Mouse (Mus musculus): ENCODE measurements around the gene Cacnb4. TPM values are rescaled to one million over a fixed set of nuclear protein-coding genes. Genes with fewer than 3 reads are reported as not detected.
A peak's percentile ranks its signal among the peaks of the same experiment; 100 is the strongest.

The Cacnb4 gene
- polyA plus RNA-seq, 1 experiment from 2014 or later, result 10.7 TPM

DNA sequence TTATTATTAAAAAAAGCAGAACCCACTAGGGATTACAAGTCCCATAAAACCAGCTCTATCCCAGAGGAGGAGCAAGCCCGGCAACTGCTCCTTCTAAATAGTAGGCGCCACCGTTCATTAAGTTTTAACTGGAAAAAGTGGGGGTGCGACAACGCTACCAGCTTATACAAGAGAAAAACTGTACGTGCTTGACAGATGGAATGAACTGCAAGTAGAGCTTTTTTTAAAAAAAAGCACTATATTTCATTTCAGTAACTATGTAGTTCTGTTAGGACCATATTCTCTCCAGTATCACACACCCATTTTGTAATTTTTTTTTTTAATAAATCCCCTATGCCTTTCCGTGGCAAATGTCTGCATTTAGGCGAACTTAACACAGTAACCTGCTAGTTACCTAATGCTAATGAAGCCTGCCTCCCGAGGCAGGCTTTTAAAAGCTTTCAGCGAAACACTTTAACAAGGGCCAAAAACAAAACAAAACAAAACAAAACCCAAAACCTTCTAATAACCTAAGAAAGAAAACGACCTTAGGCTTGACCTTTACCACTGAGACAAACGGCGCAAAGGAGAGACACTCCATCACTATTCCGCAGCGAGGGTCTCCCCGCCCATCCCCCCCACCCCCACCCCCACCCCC is 252.9 kb downstream of the Cacnb4 start:
- Histone ChIP-seq H3K4me1 (replicated peaks) (peaks cover 39% of the 10 kb centered on the region), H3K9ac (peak overlapping the region; percentile 80), H3K27me3 (no peaks in the 10 kb centered on the region), H3K4me3 (peak overlapping the region; percentile 83), H3K36me3 (no peaks in the 10 kb centered on the region), H3K4me2 (peak overlapping the region; percentile 84), H3K27ac (replicated peaks) (no peak overlapping the region), H3K9me3 (no peaks in the 10 kb centered on the region)
- ATAC-seq (ENCODE audit: low FRiP score, low read depth), result no peak
- 2% methylated on average over 16 of the region's 16 CpGs for WGBS

DNA sequence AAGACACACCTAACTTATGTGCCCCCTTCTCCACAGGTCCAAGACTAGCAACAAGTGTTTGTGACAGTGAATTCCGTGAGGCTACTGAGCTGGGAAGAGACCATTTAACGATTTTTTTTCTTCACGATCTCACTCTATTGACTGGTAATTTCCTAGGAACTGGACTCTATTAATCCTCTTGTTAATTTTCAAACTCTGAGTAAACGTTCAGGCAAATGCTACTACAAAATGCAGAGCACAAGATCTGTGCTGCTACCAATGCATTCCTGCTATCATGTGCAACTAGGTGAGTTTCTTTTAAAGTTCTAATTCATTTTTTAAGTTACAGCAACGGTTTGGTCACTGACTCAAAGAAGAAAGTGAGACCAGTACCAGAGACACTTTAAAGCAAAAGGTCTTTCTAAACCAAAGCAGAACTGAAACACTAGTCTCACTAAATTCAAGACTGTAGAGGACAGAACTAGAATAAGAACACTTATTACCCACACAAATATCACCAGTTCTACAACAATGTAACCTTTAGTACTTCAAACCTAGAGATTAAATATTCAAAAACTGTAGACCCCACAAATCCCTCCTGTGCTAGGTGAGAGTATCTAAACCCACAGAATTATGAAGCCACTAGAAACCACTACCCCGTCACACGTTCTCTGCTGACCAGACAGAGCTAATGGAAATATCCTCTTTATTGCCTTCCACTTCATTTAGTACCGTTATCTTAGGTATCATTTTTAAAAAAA is 253.6 kb downstream of the Cacnb4 start:
- peak overlapping the region; percentile 83 for H3K4me3 ChIP-seq
- 51% methylated on average over 8 of the region's 8 CpGs for WGBS

GRCm38 (mm10) chr2:52421197-52421596 is 255.4 kb downstream of the Cacnb4 start:
- no peak for ATAC-seq (ENCODE audit: low FRiP score, low read depth)
- Histone ChIP-seq H3K27ac (replicated peaks) (no peak overlapping the region), H3K9ac (no peak overlapping the region), H3K4me2 (no peak overlapping the region), H3K27me3 (no peaks in the 10 kb centered on the region), H3K36me3 (peaks cover 3% of the 10 kb centered on the region), H3K4me1 (replicated peaks) (peaks cover 40% of the 10 kb centered on the region), H3K4me3 (no peak overlapping the region), H3K9me3 (no peaks in the 10 kb centered on the region)
- WGBS, result 77% methylated on average over 6 of the region's 6 CpGs

More for the DNA sequence above, 253.6 kb downstream of the Cacnb4 start:
- Histone ChIP-seq H3K9ac (peak overlapping the region; percentile 80; the same call in 1 of the 2 replicates), H3K27ac (replicated peaks) (no peak overlapping the region), H3K36me3 (no peaks in the 10 kb centered on the region), H3K4me2 (peak overlapping the region; percentile 84), H3K27me3 (no peaks in the 10 kb centered on the region), H3K9me3 (no peaks in the 10 kb centered on the region), H3K4me1 (replicated peaks) (peaks cover 40% of the 10 kb centered on the region)
- ATAC-seq (ENCODE audit: low FRiP score, low read depth), result no peak

DNA sequence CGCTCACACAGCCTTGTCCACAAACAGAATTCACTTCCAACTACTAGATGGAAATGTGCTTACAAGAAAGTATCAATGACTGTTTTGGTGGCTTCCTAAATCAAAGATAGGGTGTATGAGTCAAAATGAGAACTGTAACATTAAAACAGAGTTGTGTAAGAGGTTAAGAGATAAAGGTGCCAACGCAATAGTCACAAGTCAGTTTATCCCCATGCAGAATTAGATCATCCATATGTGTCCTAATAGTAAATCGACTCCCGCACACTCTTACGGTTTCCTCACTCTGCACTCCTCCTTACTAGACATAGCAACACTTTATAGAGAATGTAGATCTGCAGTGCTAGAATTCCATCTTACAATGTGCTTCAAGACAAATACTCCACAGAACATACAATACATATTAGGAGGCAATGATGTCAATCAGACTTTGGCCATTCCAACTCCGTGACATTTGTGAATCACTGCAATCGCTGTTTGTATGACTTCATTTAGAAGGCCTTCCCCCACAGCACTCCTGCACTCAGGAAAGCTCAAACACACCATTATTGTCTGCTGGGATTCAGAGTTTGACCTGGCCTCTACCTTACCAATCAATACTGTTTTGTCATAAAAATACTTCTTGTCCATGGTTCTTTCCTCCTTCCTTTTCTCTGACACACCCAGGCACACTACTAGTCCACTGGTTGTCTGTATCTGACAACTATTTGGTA is 256.5 kb downstream of the Cacnb4 start:
- H3K4me2 ChIP-seq, result no peak overlapping the region
- no peaks in the 10 kb centered on the region for H3K27me3 ChIP-seq
- H3K4me3 ChIP-seq, result no peak overlapping the region
- peaks cover 13% of the 10 kb centered on the region for H3K36me3 ChIP-seq
- no peak overlapping the region for H3K27ac ChIP-seq (replicated peaks)
- WGBS, result 93% methylated on average over 7 of the region's 7 CpGs
- peaks cover 33% of the 10 kb centered on the region for H3K4me1 ChIP-seq (replicated peaks)
- no peaks in the 10 kb centered on the region for H3K9me3 ChIP-seq
- ATAC-seq (ENCODE audit: low FRiP score, low read depth), result no peak
- no peak overlapping the region for H3K9ac ChIP-seq

GRCm38 (mm10) chr2:52419295-52419694 is 257.3 kb downstream of the Cacnb4 start:
- Histone ChIP-seq H3K27ac (replicated peaks) (no peak overlapping the region), H3K9ac (no peak overlapping the region), H3K27me3 (no peaks in the 10 kb centered on the region), H3K4me3 (no peak overlapping the region), H3K9me3 (no peaks in the 10 kb centered on the region), H3K4me2 (no peak overlapping the region), H3K4me1 (replicated peaks) (peaks cover 33% of the 10 kb centered on the region), H3K36me3 (peaks cover 19% of the 10 kb centered on the region)
- no peak for ATAC-seq (ENCODE audit: low FRiP score, low read depth)
- WGBS, result 87% methylated on average over 6 of the region's 6 CpGs

DNA sequence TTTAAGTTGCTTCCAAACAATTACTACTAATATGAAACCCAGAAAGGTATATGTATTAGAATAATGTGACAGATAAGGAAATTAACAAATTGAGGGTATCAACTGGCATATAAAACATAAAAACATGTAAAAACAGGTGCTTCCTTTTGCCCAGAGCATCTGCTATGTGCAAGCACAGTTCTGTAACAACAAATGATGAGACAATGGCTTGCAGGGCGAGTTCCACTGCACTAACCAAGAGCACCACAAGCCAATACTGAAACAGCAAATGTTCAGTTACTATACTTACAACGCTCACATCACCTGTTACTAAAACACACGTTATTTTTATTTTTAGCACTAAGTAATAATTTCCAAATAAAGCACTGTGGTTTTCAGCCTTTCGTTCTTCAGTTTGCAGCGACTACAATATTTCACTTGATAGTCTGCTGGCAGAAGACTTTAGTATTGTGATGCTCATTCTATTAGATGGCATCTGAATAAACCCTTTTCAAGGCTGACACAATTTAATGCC is 264.1 kb downstream of the Cacnb4 start:
- H3K27ac ChIP-seq (replicated peaks), result no peak overlapping the region
- no peaks in the 10 kb centered on the region for H3K27me3 ChIP-seq
- H3K4me1 ChIP-seq (replicated peaks), result no peaks in the 10 kb centered on the region
- ATAC-seq (ENCODE audit: low FRiP score, low read depth), result no peak
- H3K4me2 ChIP-seq, result no peak overlapping the region
- 96% methylated on average over 5 of the region's 5 CpGs for WGBS
- H3K4me3 ChIP-seq, result no peak overlapping the region
- H3K9me3 ChIP-seq, result peaks cover 22% of the 10 kb centered on the region
- peaks cover 73% of the 10 kb centered on the region for H3K36me3 ChIP-seq
- no peak overlapping the region for H3K9ac ChIP-seq

DNA sequence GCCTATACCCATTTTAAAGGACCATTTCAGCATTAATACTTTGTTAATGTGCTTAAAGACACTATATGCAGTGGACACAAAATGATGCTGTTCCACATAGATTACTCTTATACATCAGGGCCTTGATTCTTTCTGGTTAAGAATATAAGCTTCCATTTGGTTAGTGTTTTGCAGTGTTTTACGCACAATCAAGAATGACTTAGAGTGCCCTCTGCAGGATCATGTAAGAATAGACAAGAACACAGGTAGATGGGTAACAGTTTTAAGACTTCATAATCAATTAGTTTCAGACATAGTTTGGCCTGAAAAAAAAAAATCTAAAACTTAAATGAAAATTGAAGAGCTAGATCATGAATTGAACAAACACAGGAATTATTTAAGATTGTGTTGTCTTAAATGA is 270.2 kb downstream of the Cacnb4 start:
- Histone ChIP-seq H3K9me3 (peaks cover 22% of the 10 kb centered on the region), H3K36me3 (peaks cover 62% of the 10 kb centered on the region), H3K4me2 (no peak overlapping the region), H3K4me3 (no peak overlapping the region), H3K27me3 (no peaks in the 10 kb centered on the region), H3K4me1 (replicated peaks) (no peaks in the 10 kb centered on the region), H3K27ac (replicated peaks) (no peak overlapping the region), H3K9ac (no peak overlapping the region)
- no peak for ATAC-seq (ENCODE audit: low FRiP score, low read depth)
- 86% methylated on average over 1 of the region's 1 CpGs for WGBS

DNA sequence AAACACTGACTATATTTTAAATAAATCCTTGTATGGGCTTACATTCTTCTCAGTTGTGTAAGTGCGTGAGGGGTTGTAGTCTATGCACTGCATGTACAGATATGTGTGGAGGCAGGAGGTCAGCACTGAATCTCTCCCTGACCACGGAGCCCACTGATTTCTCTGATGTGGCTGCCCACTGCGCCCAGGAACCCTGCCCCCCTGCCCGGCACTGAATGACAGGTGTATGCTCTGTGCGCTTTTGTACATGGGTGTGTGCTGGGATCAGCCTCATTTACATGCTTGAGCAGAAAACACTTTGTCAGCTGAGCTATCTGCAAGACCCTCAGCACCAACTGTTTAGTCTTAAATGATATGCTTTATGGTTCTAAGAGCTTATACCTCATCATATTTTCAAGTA is 271.4 kb downstream of the Cacnb4 start:
- peaks cover 55% of the 10 kb centered on the region for H3K36me3 ChIP-seq

GRCm38 (mm10) chr2:52394529-52394928 is 282.1 kb downstream of the Cacnb4 start:
- Histone ChIP-seq H3K27me3 (no peaks in the 10 kb centered on the region), H3K9ac (no peak overlapping the region), H3K4me3 (no peak overlapping the region), H3K4me1 (replicated peaks) (no peaks in the 10 kb centered on the region), H3K36me3 (peaks cover 5% of the 10 kb centered on the region), H3K27ac (replicated peaks) (no peak overlapping the region), H3K4me2 (no peak overlapping the region), H3K9me3 (no peaks in the 10 kb centered on the region)
- ATAC-seq (ENCODE audit: low FRiP score, low read depth), result no peak
- WGBS, result 91% methylated on average over 5 of the region's 5 CpGs

More for the DNA sequence above, 271.4 kb downstream of the Cacnb4 start:
- Histone ChIP-seq H3K9ac (no peak overlapping the region), H3K27me3 (no peaks in the 10 kb centered on the region), H3K4me2 (no peak overlapping the region), H3K27ac (replicated peaks) (no peak overlapping the region), H3K4me1 (replicated peaks) (no peaks in the 10 kb centered on the region), H3K4me3 (no peak overlapping the region), H3K9me3 (peaks cover 10% of the 10 kb centered on the region)
- no peak for ATAC-seq (ENCODE audit: low FRiP score, low read depth)
- WGBS, result 97% methylated on average over 5 of the region's 5 CpGs

GRCm38 (mm10) chr2:52390415-52390975 is 286.1 kb downstream of the Cacnb4 start:
- Histone ChIP-seq H3K36me3 (no peaks in the 10 kb centered on the region), H3K9ac (no peak overlapping the region), H3K27ac (replicated peaks) (no peak overlapping the region), H3K27me3 (no peaks in the 10 kb centered on the region), H3K4me3 (no peak overlapping the region), H3K4me2 (no peak overlapping the region), H3K4me1 (replicated peaks) (no peaks in the 10 kb centered on the region), H3K9me3 (no peaks in the 10 kb centered on the region)
- no peak for ATAC-seq (ENCODE audit: low FRiP score, low read depth)
- WGBS, result 83% methylated on average over 2 of the region's 2 CpGs

DNA sequence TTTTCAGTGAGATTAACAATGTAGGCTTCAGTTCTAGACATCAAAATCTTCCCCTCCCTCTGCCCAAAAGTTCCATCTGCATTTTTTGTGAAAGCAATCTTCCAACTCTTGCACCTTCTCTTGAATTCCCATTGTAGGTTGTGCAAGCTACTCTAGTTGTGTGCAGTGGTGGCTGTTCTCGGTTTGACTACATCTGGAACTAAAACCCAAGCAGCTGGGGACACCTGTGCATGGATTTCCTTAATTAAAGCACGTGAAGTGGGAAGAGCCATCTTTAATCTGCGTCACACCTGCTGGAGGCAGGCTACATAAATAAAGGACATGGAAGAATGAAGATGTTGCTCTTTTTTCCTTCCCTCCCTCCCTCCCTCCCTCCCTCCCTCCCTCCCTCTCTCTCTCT is 286.7 kb downstream of the Cacnb4 start:
- no peaks in the 10 kb centered on the region for H3K27me3 ChIP-seq
- H3K36me3 ChIP-seq, result no peaks in the 10 kb centered on the region
- no peaks in the 10 kb centered on the region for H3K9me3 ChIP-seq
- no peak for ATAC-seq (ENCODE audit: low FRiP score, low read depth)
- H3K4me2 ChIP-seq, result no peak overlapping the region
- H3K27ac ChIP-seq (replicated peaks), result no peak overlapping the region
- H3K4me1 ChIP-seq (replicated peaks), result no peaks in the 10 kb centered on the region
- H3K4me3 ChIP-seq, result no peak overlapping the region
- no peak overlapping the region for H3K9ac ChIP-seq
- 79% methylated on average over 3 of the region's 3 CpGs for WGBS

DNA sequence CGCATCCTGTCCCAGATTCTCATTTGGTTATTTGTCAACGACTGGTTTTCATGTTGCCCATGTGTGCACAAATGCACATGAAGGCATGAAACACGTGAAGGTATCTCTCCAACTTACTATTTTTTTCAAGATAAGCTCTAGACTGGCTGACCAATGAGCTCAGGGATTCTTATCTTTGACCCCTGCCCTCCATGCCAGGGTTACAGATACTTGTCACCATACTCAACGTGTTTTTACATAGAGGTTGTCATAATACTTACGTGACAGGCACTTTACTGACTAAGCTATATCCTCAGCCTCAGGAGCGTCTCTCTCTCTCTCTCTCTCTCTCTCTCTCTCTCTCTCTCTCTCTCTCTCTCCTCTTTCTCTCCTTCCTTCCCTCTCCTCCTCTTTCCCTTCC is 290.2 kb downstream of the Cacnb4 start:
- H3K27ac ChIP-seq (replicated peaks), result no peak overlapping the region
- H3K27me3 ChIP-seq, result no peaks in the 10 kb centered on the region
- no peak for ATAC-seq (ENCODE audit: low FRiP score, low read depth)
- no peak overlapping the region for H3K9ac ChIP-seq
- H3K9me3 ChIP-seq, result no peaks in the 10 kb centered on the region
- H3K36me3 ChIP-seq, result no peaks in the 10 kb centered on the region
- WGBS, result 90% methylated on average over 6 of the region's 6 CpGs
- H3K4me1 ChIP-seq (replicated peaks), result no peaks in the 10 kb centered on the region
- H3K4me2 ChIP-seq, result no peak overlapping the region
- no peak overlapping the region for H3K4me3 ChIP-seq

Measured in hindbrain, embryonic 15.5 days (tissue).